Mouse (Mus musculus): Measurements from ENCODE around the gene Nedd8.
A peak's percentile ranks its signal among the peaks of the same experiment; 100 is the strongest.

Nedd8 gene

GRCm38 (mm10) chr14:55671833-55672740, at the start of gene Nedd8, which contains the start of gene Gmpr2:
Gene Nedd8 (minus strand): TSS chr14:55672124.
Gene Gmpr2 (plus strand): TSS chr14:55671941.
- peak; percentile 95 for DNase-seq (ENCODE audit: low read depth, low spot score)

GRCm38 (mm10) chr14:55721076-55721475, 49.2 kb upstream of the Nedd8 start:
- DNase-seq (ENCODE audit: low read depth, low spot score): no peak

GRCm38 (mm10) chr14:55720666-55721065, 48.7 kb upstream of the Nedd8 start:
- DNase-seq (ENCODE audit: low read depth, low spot score): no peak

- DNase-seq (ENCODE audit: low read depth, low spot score): no peak
Observed at GRCm38 (mm10) chr14:55719737-55720136, 47.8 kb upstream of the Nedd8 start.

GRCm38 (mm10) chr14:55716884-55717283, 45.0 kb upstream of the Nedd8 start:
- no peak for DNase-seq (ENCODE audit: low read depth, low spot score)

GRCm38 (mm10) chr14:55716271-55716670, 44.3 kb upstream of the Nedd8 start:
- no peak for DNase-seq (ENCODE audit: low read depth, low spot score)

GRCm38 (mm10) chr14:55714893-55715292, 43.0 kb upstream of the Nedd8 start:
- DNase-seq (ENCODE audit: low read depth, low spot score): no peak

GRCm38 (mm10) chr14:55713729-55714122, 41.8 kb upstream of the Nedd8 start, which contains the start of gene Tgm1:
Gene Tgm1 (minus strand): TSS chr14:55713926.
- no peak for DNase-seq (ENCODE audit: low read depth, low spot score)

- DNase-seq (ENCODE audit: low read depth, low spot score): no peak
Observed at GRCm38 (mm10) chr14:55713007-55713728, 41.2 kb upstream of the Nedd8 start.

GRCm38 (mm10) chr14:55711786-55712185, 39.9 kb upstream of the Nedd8 start:
- DNase-seq (ENCODE audit: low read depth, low spot score): no peak

- no peak for DNase-seq (ENCODE audit: low read depth, low spot score)
Observed at GRCm38 (mm10) chr14:55709509-55709908, 37.6 kb upstream of the Nedd8 start.

GRCm38 (mm10) chr14:55707397-55707796, 35.5 kb upstream of the Nedd8 start:
- no peak for DNase-seq (ENCODE audit: low read depth, low spot score)

GRCm38 (mm10) chr14:55706051-55706600, 34.2 kb upstream of the Nedd8 start:
- DNase-seq (ENCODE audit: low read depth, low spot score): no peak

GRCm38 (mm10) chr14:55702761-55703160, 30.8 kb upstream of the Nedd8 start:
- DNase-seq (ENCODE audit: low read depth, low spot score): no peak

GRCm38 (mm10) chr14:55701131-55701530, 29.2 kb upstream of the Nedd8 start:
- DNase-seq (ENCODE audit: low read depth, low spot score): no peak

- no peak for DNase-seq (ENCODE audit: low read depth, low spot score)
Observed at GRCm38 (mm10) chr14:55697226-55697625, 25.3 kb upstream of the Nedd8 start.

- DNase-seq (ENCODE audit: low read depth, low spot score): no peak
Observed at GRCm38 (mm10) chr14:55689433-55689832, 17.5 kb upstream of the Nedd8 start.

GRCm38 (mm10) chr14:55682118-55682493, 10.2 kb upstream of the Nedd8 start:
- no peak for DNase-seq (ENCODE audit: low read depth, low spot score)

- DNase-seq (ENCODE audit: low read depth, low spot score): peak; percentile 94
Observed at GRCm38 (mm10) chr14:55681160-55682117, 9.5 kb upstream of the Nedd8 start, which contains the start of gene Tinf2. Gene Tinf2 (minus strand): TSS chr14:55681820.

- no peak for DNase-seq (ENCODE audit: low read depth, low spot score)
Observed at GRCm38 (mm10) chr14:55677615-55678014, 5.7 kb upstream of the Nedd8 start.

- DNase-seq (ENCODE audit: low read depth, low spot score): no peak
Observed at GRCm38 (mm10) chr14:55672741-55673060, 777 bp upstream of the Nedd8 start.

Data from brain, embryonic 18.5 days (tissue).